Mouse (Mus musculus) naive thymus-derived CD4-positive, alpha-beta T cell, adult 2 months (primary cell): ENCODE data around the gene Mtmr12.
A peak's percentile ranks its signal among the peaks of the same experiment; 100 is the strongest.
"Not testable (repeated sequence)": the region's sequence is repeated elsewhere in the genome, so short reads cannot be mapped to it uniquely, and the experiment has no call there.

Experiments
- DNase-seq: peaks from one replicate; pipeline ENCODE4 v3.0.0-alpha.2; 2011; ENCODE audit warnings: low read depth

Mtmr12 gene

GRCm38 (mm10) chr15:12212266-12212665, 7.4 kb downstream of the Mtmr12 start:
- DNase-seq = no peak

DNA sequence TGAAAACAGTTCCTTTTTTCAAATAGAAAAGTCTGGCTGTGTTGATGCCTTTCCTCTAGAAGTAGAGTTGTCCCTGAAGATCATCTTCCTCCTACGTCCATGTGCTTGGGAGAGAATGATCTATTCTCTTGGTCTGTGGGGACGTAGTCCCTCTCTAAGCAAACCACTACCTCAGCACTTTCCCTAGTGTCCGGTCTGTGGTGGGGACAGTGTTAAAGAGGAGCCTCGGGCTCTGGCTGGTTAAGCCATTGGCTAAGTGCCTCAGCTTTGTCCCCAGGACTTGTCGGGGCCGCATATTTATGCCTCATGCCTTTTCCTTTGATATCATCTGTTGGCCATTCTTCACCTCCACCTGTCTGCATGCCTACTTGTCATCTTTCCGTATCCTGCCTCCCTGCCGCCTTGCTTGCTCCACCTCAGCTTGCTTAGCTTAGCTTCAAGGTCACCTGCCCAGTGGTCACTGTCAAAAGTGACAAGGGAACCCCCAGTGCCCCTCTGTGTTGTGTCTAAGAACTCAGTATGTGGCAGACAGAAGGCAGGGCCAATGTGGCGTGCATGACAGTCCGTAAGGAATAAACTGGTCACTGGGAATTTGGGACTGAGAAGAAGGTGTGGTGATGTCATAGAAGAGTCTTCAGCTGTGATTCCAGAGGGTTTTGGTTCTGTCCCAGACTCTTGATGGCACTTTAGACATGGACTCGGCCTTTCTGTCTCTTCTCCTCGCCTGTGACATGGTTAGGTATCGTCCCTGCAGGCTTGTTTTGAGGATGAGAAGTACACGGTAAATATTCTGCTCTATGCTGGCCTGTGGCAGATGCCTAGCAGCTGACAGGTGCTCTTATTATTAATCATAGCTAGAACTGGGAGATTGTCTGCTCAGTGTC, 9.9 kb downstream of the Mtmr12 start:
- DNase-seq = no peak

DNA sequence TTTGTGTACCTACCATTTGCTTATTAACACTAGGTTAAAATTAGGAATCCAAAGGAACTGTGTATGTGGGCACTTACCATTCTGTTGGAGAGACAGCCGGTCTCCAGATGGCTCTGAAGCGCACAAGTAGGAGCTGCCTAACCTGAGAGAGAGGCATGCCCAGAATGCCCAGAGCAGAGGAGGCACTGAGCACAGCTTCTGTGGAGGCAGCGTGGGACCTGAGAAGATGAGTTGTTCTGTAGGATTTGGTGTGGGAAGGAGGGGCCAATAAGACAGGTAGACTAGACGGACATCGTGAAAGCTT, 10.5 kb downstream of the Mtmr12 start:
- no peak for DNase-seq

DNA sequence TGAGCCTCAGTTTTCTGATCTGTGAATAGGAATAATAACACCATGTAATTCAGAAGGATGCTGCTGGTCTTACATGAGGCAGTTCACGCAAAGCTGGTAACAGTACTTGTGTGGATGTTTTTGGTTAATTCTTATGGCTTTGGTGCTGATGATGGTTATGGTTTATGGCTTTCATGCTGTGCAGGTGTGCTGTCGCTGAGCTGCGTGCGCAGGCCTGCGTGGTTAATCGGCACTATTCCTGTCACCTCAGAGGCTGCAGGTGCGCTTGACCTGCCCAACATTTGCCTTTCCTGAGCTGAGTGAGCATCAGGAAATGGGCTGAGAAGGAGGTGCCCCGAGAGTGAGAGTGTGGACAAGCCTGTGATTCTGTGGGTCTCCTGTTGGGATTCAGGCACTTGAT, 11.3 kb downstream of the Mtmr12 start:
- DNase-seq = no peak

- peak; percentile 55 for DNase-seq
These were observed 12.0 kb downstream of the Mtmr12 start for GRCm38 (mm10) chr15:12216798-12217197.

DNA sequence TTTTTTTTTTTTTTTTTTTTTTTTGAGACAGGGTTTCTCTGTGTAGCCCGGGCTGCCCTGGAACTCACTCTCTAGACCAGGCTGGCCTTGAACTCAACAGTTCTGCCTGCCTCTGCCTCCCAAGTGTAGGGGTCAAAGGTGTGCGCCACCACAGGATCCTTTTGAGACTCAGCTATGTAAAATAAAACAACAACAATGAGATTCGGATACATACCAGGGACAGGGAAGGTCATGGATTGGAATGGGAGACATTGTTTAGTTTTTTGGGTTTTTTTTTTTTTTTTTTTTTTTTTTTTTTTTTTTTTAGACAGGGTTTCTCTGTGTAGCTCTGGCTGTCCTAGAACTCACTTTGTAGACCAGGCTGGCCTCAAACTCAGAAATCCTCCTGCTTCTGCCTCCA, 12.5 kb downstream of the Mtmr12 start:
- not testable (repeated sequence) for DNase-seq

- DNase-seq = no peak
These were observed 13.0 kb downstream of the Mtmr12 start for GRCm38 (mm10) chr15:12217849-12218248.

DNA sequence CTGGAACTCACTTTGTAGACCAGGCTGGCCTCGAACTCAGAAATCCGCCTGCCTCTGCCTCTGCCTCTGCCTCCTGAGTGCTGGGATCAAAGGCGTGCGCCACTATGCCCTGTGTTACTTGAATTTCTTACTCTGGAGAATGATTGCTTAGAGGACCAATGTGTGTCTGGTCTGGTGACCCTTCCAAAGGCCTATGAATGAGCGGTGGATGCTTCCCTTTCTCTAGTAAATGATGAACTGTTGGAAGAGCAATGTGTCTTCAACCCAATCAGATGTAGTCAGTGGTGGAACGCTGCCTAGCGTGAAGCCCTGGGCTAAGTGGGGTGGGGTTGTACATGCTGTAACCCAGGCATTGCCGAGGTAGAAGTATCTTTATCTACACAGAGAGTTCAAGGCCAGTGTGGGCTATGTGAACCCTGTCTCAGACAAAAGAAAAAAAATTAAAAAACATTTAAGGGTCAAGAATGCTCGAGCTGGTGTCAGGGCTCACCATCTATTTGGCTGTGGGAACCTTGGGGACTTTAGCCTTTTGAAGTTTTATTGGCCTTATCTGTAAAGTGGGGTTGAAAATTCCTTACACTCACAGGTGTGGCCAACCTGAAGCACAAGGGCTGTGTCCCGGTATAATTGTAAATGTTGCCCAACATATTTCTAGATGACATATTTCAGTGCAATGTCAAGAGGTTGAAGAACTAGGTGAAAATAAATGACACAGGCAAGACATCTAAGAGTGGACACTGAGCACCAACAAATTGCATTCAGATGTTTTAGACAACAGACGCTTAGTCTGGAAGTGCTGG, 14.0 kb downstream of the Mtmr12 start:
- no peak for DNase-seq

DNA sequence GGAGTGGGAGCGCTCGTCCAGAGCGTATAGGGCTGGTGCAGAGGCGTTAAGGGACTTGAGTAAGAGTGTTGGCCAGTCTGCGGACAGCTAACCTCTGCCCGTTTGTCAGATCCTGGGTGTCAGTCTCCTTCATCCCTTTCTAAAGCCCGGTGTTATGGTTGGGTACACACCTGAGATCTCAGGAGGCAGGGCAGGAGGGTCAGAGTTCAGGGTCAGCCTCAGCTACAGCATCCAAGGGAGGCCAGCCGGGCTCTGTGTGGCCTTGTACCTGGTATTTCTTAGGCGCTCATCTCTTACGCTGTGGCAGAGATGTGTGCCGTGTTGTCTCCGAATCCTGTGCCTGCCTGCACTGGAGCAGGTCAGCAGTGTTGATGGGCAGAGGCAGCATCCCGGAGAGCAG, 16.3 kb downstream of the Mtmr12 start:
- DNase-seq = no peak

DNA sequence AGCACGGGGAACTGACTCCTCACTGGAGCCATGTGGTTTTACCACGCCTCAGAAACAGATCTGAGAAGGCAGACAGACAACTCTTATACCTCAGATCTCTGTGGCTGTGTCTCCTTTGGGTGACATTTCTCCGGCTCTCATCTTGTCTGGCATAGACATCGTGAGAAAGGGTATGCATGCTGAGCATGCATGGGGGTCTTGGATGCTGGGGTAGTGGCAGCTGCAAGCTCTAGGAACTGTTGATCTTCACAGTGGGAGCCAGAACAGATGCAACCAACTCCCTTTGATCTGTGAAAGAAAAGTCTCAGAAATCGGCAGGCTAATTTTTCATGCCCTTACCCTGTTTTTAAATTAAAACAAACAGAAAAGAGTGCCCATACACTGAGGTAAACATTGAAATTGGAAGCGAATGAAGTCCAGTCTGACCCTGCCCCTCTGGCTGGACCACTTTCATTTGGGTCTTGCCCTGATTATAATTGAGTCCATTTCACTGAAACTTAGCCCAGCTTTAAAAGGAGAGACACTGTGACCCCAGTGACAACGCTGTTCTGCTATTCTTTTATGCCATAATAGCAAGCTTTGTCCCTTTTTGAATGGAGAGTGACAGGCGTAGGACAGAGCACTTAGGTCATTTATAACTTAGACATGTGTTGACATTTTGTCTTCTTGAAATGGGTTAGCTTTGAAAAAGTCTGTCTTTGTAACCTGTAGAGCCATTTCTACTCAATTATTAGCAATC, 17.9 kb downstream of the Mtmr12 start:
- DNase-seq = no peak

DNA sequence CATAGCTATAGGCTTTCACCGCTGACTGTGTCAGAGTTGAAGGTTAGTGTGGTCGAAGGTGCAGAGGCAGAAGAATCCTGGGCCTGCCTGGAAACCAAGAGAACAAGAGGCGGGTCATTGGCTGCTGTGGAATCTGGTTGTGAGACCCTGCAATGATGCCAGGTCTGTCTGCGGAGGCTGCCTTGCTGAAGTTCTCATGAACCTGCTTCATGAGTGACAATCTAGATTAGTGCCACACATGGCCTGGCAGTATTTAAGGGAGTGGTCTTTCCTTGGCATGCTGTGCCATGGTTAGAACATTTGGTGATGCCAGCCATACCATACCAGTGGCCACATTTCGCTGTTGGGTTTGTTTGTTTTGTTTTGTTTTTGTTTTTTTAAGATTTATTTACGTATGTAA, 18.6 kb downstream of the Mtmr12 start:
- DNase-seq = no peak

DNA sequence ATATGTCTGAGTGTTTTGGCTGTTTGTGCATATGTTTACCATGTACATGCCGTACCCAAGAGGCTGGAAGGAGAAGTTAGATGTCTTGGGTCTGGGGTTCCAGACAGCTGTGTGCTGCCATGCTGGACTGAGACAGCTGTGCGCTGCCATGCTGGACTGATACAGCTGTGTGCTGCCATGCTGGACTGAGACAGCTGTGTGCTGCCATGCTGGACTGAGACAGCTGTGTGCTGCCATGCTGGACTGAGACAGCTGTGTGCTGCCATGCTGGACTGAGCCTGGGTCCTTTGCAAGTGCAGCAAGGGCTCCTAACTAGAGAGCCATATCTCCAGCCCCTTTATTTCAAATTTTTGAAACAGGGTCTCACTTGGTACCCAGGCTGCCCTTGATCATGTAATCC, 19.4 kb downstream of the Mtmr12 start:
- no peak for DNase-seq

DNA sequence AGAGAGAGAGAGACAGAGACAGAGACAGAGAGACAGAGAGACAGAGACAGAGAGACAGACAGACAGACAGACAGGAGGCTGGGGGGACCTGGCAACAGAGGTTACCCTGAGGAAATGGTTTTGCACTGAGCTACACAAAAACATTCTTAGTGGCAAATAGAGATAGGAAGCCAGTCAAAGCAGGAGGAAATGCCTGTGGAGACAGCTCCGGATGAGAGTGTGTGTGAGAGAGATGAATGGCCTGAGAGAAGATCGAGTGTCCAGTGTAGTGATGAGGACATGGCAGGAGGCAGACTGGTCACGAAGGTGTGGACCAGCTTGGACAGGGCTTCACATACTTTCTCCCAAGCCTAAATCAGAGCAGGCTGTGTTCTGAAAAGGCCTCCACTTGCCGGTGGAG, 20.2 kb downstream of the Mtmr12 start:
- DNase-seq = peak; percentile 55

DNA sequence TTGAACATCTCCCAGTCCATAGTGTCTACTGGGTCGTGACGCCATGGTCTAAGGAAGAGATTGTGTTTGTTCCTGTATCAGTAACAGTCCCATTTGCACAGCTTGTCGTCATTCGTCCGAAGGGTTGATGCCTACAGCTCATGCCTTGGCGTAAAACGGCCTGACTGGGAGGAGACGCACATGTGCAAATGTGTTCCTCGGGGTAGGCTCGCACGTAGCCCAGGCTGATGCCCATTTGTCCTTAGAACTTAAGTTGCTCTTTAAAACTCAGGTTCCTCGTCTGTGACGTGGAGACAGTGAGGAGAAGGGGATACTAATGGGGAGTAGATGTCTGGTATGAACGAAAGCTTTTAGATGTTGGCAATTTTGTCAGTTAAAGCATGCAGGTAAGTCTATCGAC, 22.1 kb downstream of the Mtmr12 start:
- DNase-seq = no peak

- DNase-seq = no peak
These were observed 22.5 kb downstream of the Mtmr12 start for GRCm38 (mm10) chr15:12227355-12227754.

DNA sequence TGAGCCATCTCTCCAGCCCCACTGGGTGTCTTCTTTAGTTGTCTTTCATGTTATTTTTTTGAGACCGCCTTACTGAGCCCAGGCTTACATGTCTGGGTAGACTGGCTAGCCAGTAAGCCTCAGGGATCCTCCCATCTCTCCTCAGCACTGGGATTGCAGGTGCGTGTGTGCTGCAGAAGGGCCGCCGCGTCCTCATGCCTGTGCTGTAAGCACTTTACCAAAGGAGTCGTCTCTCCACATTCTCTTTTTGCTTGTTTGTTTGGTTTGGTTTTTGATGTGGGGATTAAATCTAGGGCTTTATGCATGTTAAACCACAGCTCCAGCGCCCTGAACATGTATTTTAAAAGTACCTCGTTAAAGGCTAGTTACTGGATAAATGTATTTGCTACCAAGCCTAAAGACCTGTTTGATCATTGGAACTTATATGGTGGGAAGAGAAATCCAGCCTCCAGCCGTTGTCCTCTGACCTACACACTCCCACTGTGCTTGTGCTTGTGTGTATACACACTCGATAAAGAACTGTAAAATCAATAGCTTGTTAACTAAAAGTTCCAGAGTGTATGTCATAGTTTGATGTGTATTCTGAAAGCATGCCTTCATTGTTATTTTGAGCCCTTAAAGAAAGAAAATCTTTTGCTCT, 24.9 kb downstream of the Mtmr12 start:
- peak; percentile 81 for DNase-seq

GRCm38 (mm10) chr15:12230243-12230935, 25.6 kb downstream of the Mtmr12 start:
- DNase-seq = peak; percentile 89

DNA sequence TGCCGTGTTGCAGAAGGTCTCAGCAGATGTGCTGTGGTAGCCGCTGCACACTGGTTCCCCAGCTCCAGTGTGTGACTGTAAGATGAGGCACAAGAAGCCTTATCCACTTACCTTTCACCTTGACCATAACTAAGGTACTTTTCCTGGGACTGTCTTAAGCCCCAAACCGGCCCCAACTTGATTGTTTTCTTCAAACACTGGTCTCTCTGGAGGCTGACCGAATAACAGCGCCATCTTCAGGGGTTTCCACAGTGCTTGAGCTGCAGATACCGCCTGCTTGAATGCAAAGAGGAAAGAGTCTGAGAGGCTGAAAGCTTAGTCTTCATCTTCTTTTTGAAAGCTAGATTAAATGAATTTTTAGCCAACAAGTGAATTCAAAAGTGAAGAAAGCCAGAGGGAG, 26.6 kb downstream of the Mtmr12 start:
- no peak for DNase-seq

DNA sequence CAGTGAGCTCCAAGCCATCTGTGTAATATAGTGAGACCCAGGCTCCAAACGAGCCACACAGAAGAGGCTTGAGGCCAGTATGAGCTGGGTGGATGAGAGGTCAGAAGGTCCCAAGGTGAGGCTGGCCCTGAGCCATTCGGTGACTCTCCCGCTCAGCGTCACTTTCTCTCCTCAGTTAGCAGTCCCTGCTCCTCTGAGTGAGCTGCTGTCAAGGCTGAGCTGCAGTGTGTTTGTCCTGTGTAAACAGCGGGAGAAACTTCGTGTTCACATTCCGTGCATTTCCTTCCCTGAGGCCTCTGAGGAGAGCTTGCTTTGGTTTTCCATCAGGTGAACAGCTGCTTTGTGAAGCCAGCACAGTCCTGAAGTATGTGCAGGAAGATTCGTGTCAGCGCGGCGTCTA, 27.6 kb downstream of the Mtmr12 start:
- DNase-seq = no peak

DNA sequence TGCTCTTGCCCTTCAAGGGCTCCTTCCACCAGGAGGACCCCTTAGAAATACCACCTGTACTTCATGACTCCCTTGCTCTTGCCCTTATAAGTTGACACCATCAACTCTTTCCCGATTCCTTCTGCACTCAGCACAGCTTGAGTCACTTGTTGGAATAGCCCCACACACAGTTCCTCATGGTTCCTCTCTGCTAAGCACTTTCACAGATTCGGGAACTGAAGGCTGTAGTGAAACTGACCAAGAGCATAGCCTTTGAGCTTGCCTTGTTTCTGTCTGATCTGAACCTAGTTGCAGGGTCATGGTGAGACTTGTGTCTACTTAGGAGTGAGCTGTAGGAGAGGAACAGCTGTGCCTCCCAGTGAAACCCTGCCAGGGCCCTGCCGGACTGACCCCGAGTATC, 28.2 kb downstream of the Mtmr12 start:
- DNase-seq = no peak

- DNase-seq = no peak
These were observed 30.7 kb downstream of the Mtmr12 start for GRCm38 (mm10) chr15:12235559-12235958.

DNA sequence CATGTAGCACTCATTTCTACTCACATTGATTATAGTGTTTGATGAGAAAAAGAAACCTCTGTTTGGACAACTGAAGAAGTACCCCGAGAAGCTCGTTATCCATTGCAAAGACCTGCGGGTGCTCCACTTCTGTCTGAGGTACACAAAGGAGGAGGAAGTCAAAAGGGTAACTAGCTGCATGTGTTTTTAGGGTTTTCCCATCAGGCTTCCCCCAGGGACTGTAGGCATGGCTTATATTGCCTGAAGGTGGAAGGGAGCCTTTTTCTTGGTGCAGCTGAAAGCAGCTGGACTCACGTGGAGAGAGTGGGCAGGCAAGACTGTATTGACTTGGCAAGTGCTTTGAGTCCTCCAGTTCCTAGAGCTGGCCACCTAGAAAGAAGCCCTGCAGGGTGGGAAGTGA, 31.2 kb downstream of the Mtmr12 start:
- DNase-seq = no peak
